Mouse (Mus musculus) megakaryocyte, embryonic 14.5 days (primary cell): ENCODE results near the gene Mrps7. TPM values are rescaled to one million over a fixed set of nuclear protein-coding genes. Genes with fewer than 3 reads are reported as not detected.
"Not testable (repeated sequence)": the region's sequence is repeated elsewhere in the genome, so short reads cannot be mapped to it uniquely, and the experiment has no call there.

Source experiments
- H3K27me3 ChIP-seq: replicated peaks from 2 replicates; pipeline ENCODE3; 2012; ENCODE audit warnings: inconsistent platforms
- H3K36me3 ChIP-seq: replicated peaks from 2 replicates; pipeline ENCODE3; 2012; ENCODE audit warnings: low read length, inconsistent platforms, mixed read lengths
- H3K4me1 ChIP-seq: 2 replicates; pipeline ENCODE4 v1.6.1; 2012; ENCODE audit warnings: inconsistent platforms
- H3K4me3 ChIP-seq: replicated peaks from 2 replicates; pipeline ENCODE3; 2012; ENCODE audit warnings: moderate library complexity, mild to moderate bottlenecking, inconsistent platforms
- H3K9me3 ChIP-seq: 2 replicates; pipeline ENCODE4 v1.6.1; 2012; ENCODE audit warnings: inconsistent platforms
- FLI1 ChIP-seq: IDR thresholded peaks from 2 replicates; pipeline ENCODE4 v1.6.1; 2012; ENCODE audit warnings: low read length, inconsistent platforms, mixed read lengths
- GATA1 ChIP-seq: IDR thresholded peaks from 3 replicates; pipeline ENCODE4 v1.6.1; 2012; ENCODE audit warnings: mixed read lengths, low read length, inconsistent platforms, borderline replicate concordance
- polyA plus RNA-seq: library from polyadenylated mRNA; stranded (reverse); fragments of >175 nt; gene quantifications from 2 replicates; pipeline ENCODE4 v1.2.3, GENCODE M21; 2012; ENCODE audit warnings: low replicate concordance; ENCODE audit not compliant: insufficient read depth

The Mrps7 gene
- polyA plus RNA-seq, 1 experiment: 37.9 TPM

- Histone ChIP-seq H3K4me3 (no peak overlapping the region), H3K9me3 (no peaks in the 10 kb centered on the region), H3K4me1 (peaks cover 67% of the 10 kb centered on the region), H3K36me3 (no peaks in the 10 kb centered on the region), H3K27me3 (no peaks in the 10 kb centered on the region)
- TF ChIP-seq GATA1: no peak
- TF ChIP-seq FLI1: no peak
Measured at GRCm38 (mm10) chr11:115635484-115635883, 31.8 kb downstream of the Mrps7 start.

- Histone ChIP-seq H3K36me3 (peaks cover 2% of the 10 kb centered on the region), H3K4me1 (peaks cover 68% of the 10 kb centered on the region), H3K4me3 (no peak overlapping the region), H3K27me3 (no peaks in the 10 kb centered on the region), H3K9me3 (no peaks in the 10 kb centered on the region)
- TF ChIP-seq GATA1 (no peak), FLI1 (no peak)
Measured at GRCm38 (mm10) chr11:115636960-115637359, 33.2 kb downstream of the Mrps7 start.

GRCm38 (mm10) chr11:115638498-115639409, 35.0 kb downstream of the Mrps7 start:
- no peaks in the 10 kb centered on the region for H3K9me3 ChIP-seq
- H3K36me3 ChIP-seq: peaks cover 16% of the 10 kb centered on the region
- TF ChIP-seq GATA1 (no peak), FLI1 (no peak)
- peaks cover 70% of the 10 kb centered on the region for H3K4me1 ChIP-seq
- H3K4me3 ChIP-seq: peak overlapping the region; percentile 74
- H3K27me3 ChIP-seq: no peaks in the 10 kb centered on the region

- Histone ChIP-seq H3K4me1 (peaks cover 70% of the 10 kb centered on the region), H3K4me3 (peak overlapping the region; percentile 67), H3K36me3 (peaks cover 22% of the 10 kb centered on the region), H3K9me3 (no peaks in the 10 kb centered on the region), H3K27me3 (no peaks in the 10 kb centered on the region)
- TF ChIP-seq FLI1: no peak
- no peak for TF ChIP-seq GATA1
Measured at GRCm38 (mm10) chr11:115639540-115639939, 35.8 kb downstream of the Mrps7 start.

- Histone ChIP-seq H3K4me1 (peaks cover 69% of the 10 kb centered on the region), H3K27me3 (no peaks in the 10 kb centered on the region), H3K4me3 (no peak overlapping the region), H3K36me3 (peaks cover 30% of the 10 kb centered on the region), H3K9me3 (no peaks in the 10 kb centered on the region)
- TF ChIP-seq GATA1 (no peak), FLI1 (no peak)
Measured at GRCm38 (mm10) chr11:115640311-115640828, 36.6 kb downstream of the Mrps7 start.

GRCm38 (mm10) chr11:115640978-115641663, 37.4 kb downstream of the Mrps7 start:
- TF ChIP-seq FLI1 (no peak), GATA1 (no peak)
- no peaks in the 10 kb centered on the region for H3K27me3 ChIP-seq
- peak overlapping the region; percentile 74 for H3K4me3 ChIP-seq
- peaks cover 37% of the 10 kb centered on the region for H3K36me3 ChIP-seq
- peaks cover 69% of the 10 kb centered on the region for H3K4me1 ChIP-seq
- H3K9me3 ChIP-seq: no peaks in the 10 kb centered on the region

- Histone ChIP-seq H3K27me3 (no peaks in the 10 kb centered on the region), H3K9me3 (no peaks in the 10 kb centered on the region), H3K36me3 (peaks cover 42% of the 10 kb centered on the region), H3K4me3 (peak overlapping the region; percentile 74), H3K4me1 (peaks cover 73% of the 10 kb centered on the region)
- TF ChIP-seq GATA1: no peak
- no peak for TF ChIP-seq FLI1
Measured at GRCm38 (mm10) chr11:115641664-115642036, 37.9 kb downstream of the Mrps7 start.

- Histone ChIP-seq H3K4me1 (peaks cover 82% of the 10 kb centered on the region), H3K27me3 (no peaks in the 10 kb centered on the region), H3K4me3 (peak overlapping the region; percentile 86), H3K9me3 (no peaks in the 10 kb centered on the region), H3K36me3 (peaks cover 53% of the 10 kb centered on the region)
- TF ChIP-seq FLI1 (no peak), GATA1 (no peak)
Measured at GRCm38 (mm10) chr11:115642705-115643104, 39.0 kb downstream of the Mrps7 start.

GRCm38 (mm10) chr11:115643265-115643664, 39.5 kb downstream of the Mrps7 start:
- TF ChIP-seq FLI1 (no peak), GATA1 (no peak)
- H3K27me3 ChIP-seq: no peaks in the 10 kb centered on the region
- H3K4me3 ChIP-seq: peak overlapping the region; percentile 86
- peaks cover 58% of the 10 kb centered on the region for H3K36me3 ChIP-seq
- no peaks in the 10 kb centered on the region for H3K9me3 ChIP-seq
- peaks cover 87% of the 10 kb centered on the region for H3K4me1 ChIP-seq

GRCm38 (mm10) chr11:115644308-115644707, 40.6 kb downstream of the Mrps7 start:
- Histone ChIP-seq H3K4me3 (no peak overlapping the region), H3K4me1 (peaks cover 88% of the 10 kb centered on the region), H3K27me3 (no peaks in the 10 kb centered on the region), H3K9me3 (no peaks in the 10 kb centered on the region), H3K36me3 (peaks cover 68% of the 10 kb centered on the region)
- no peak for TF ChIP-seq FLI1

GRCm38 (mm10) chr11:115645498-115645897, 41.8 kb downstream of the Mrps7 start:
- peaks cover 78% of the 10 kb centered on the region for H3K36me3 ChIP-seq
- H3K9me3 ChIP-seq, H3K4me3 ChIP-seq, H3K27me3 ChIP-seq: not testable (repeated sequence)
- H3K4me1 ChIP-seq: peaks cover 88% of the 10 kb centered on the region
